Mouse (Mus musculus) R1 (cell line): ENCODE results near the gene Plac1.
A peak's percentile ranks its signal among the peaks of the same experiment; 100 is the strongest.

Experiments used
- DNase-seq: peaks from one replicate; pipeline ENCODE4 v3.0.0-alpha.2; 2018; ENCODE audit warnings: low read depth, low spot score

The Plac1 gene

DNA sequence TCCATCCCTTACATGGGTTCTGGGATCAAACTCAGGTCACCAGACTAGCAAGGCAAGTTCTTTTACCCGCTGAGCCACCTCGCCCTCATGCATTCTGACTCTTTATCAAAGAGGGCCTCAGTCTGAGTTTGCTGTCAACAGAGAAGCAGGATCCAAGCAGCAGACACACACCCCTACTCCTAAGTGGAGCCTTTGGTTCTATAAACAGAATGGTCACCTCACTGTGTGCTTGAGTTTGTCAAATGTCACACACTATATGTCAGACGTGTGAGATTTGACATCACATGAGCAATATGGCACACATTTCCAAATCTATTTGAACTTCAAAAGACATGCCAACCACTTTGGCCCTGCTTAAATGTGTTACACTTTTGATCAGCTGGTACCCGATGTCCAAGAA is 42.2 kb downstream of the Plac1 start:
- no peak for DNase-seq

DNA sequence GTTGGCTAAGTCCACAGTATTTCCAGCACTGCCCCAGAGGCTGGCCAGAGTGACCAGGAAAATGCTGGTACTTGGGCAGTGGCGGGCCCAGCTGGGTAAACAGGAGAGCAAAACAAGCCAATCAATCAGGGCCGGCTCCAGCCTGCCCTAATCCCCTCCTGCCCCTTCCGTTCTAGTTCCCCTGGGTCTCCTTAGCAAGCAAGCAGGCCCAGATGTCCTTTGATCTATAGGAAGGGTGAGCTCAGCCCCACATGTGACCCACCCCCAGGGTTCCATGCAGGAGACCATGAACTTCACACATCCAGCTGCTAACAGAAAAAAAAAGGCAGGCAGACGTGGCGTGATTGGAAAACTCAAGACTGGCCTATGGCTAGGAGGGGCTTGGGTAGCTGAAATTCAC is 43.5 kb downstream of the Plac1 start:
- DNase-seq: no peak

DNA sequence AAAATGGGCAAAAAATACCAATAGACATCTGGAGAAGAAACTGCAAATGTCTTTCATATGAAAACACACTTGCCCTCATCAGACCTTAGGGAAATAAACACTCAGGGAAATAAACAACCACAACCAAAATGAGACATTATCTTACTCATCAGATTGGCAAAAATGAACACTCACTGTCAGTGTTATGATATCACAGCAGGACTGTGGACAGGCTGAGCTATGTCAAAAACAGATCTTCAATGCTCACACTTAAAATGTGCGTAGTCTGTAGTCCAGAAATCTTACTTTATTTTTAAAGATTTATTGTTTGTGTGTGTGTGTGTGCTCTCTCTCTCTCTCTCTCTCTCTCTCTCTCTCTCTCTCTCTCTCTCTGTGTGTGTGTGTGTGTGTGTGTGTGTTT is 51.2 kb downstream of the Plac1 start:
- no peak for DNase-seq

DNA sequence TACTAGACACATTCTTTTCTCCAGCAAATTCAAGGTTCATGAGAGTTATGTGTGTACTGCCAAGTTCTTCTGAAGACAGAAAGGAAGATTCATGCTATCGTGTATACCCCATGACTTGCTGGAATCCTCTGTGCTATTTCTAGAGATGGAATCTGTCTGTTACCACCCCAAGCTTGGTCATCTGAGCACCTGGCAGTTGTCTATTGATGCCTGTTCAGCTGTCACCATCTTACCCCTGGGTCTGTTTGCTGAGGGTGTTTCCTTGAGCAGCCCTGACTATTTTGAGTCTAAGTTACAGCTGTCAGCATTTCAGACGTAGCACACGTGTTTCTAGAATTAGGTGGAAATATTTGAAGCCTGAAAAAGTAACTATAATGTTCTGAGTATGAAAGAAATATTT is 60.1 kb downstream of the Plac1 start:
- no peak for DNase-seq

GRCm38 (mm10) chrX:53176296-53176695 is 63.6 kb downstream of the Plac1 start:
- no peak for DNase-seq

- DNase-seq: no peak
Observed at GRCm38 (mm10) chrX:53168623-53169022, 71.3 kb downstream of the Plac1 start.

DNA sequence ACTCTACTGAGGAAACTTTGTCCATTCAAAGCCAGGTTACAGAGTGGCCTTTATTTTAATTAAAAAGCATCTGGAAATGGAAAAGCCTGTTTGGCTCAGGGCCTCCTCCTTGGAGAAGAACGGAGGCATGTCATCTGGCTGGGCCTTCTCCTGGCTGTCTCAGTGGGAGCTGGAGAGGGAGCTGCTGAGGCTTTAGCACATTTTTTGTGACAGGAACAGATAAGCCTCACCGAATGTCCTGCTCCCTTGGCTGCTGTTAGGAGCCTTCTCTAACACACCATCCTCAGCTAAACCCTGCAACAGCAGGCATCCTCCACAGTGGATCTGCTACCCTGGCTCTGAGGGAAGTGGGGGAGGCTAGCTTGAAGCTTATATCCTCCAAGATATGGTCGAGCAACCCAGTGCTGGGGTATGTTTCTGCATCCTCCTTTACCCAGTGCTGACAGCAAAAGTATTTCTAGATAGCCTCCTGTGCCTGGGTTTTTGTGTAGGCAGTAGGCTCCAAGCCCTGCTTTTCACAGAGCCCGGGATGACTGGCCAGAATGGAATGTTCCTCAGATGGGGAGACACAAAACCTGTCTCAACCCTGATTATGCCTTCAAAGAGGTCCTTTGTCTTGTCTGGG is 72.9 kb downstream of the Plac1 start:
- DNase-seq: no peak

DNA sequence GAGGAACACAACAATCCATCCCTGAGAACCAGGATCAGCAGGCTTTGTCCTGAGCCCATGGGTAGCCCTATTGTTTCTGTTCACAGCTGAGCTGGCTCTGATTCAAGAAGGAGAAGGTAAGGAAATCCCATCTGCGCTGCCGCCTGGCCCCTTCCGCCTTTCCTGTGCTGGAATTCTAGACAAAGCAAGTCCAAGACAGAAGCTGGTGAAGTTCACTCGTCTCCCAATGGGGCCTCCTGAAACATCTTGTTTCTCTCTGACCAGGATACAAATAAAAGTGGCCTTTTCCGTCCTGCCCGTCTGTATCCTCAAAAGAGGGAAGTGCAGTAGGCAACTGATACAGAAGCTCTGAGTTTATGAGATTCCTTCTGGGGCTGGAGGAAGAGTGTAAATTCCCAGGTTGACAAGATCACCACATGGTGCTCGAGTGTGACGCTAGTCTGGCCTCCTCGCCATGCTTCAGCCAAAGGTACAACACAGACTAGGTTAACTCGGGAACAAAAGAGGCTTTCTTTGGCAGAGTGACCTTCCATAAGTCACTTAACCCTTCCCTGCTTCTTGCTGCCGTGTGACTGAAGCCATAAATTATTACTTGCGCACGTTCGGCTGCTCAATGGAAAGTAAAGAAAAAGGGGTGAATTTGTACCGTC is 73.5 kb downstream of the Plac1 start:
- peak; percentile 2 for DNase-seq

GRCm38 (mm10) chrX:53162589-53162988 is 77.3 kb downstream of the Plac1 start:
- DNase-seq: no peak

DNA sequence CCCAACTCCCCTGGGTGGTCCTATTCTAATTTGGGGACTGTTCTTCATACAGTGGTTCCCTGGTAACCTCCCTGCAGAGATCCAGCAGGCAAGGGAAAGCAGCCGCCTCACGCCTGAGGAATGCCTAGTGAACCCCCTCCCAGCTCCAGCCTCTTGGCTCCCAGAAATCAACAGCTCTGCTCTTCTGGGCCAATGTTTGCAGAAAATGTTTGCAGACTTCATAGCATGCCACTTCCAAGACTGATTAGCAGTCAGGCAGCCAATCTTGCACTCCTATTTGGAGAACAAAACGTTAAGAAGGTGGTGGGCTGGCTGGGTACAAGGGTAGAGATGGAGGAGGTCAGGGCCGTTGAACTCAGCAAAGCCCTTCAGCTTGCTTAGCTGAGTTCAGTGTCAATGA is 78.3 kb downstream of the Plac1 start:
- no peak for DNase-seq

DNA sequence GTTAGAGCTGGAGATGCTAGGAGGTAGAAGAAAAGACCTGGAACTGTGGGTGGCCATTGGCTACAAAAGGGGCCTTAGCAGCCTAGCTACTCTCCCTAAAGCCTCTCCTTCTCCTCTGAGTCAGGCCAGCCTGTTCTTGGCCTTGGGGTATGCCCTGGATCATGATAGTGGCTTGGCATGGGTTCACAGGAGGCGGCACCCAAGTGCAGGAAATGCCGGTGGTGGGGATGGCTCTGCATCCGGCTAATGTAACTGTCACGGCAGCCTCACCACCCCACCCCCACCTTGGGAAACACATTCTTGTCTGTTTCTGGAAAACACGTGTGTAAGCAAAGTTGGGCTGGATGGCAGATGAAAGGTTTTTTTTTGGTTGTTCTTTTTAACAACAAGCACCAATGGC is 78.8 kb downstream of the Plac1 start:
- DNase-seq: no peak

DNA sequence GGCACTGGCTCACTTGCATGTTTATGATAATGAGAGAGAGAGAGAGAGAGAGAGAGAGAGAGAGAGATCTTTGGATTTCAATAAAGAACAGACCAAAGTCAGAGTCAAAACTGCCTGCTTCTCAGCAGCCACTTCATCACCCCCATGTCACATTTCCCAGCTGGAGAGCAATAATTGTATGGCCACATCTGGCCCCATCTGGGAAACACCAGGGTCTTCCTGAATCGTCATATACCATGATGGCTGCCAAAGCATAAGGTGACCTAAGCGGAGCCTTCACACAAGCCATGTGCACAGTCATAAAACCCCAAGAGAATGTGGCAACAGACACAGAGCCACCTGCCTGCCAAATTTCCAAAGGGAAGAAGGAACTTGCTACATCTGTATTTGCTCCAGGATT is 91.9 kb downstream of the Plac1 start:
- no peak for DNase-seq

- DNase-seq: no peak
Observed at GRCm38 (mm10) chrX:53146389-53146917, 93.5 kb downstream of the Plac1 start.

- no peak for DNase-seq
Observed at GRCm38 (mm10) chrX:53139641-53140040, 100.3 kb downstream of the Plac1 start.

- DNase-seq: no peak
Observed at GRCm38 (mm10) chrX:53137066-53137465, 102.8 kb downstream of the Plac1 start.

GRCm38 (mm10) chrX:53129501-53129900 is 110.4 kb downstream of the Plac1 start:
- no peak for DNase-seq

- DNase-seq: no peak
Observed at GRCm38 (mm10) chrX:53126492-53127033, 113.3 kb downstream of the Plac1 start.

GRCm38 (mm10) chrX:53125838-53126467 is 114.0 kb downstream of the Plac1 start:
- DNase-seq: no peak

GRCm38 (mm10) chrX:53123562-53123961 is 116.3 kb downstream of the Plac1 start:
- DNase-seq: no peak

DNA sequence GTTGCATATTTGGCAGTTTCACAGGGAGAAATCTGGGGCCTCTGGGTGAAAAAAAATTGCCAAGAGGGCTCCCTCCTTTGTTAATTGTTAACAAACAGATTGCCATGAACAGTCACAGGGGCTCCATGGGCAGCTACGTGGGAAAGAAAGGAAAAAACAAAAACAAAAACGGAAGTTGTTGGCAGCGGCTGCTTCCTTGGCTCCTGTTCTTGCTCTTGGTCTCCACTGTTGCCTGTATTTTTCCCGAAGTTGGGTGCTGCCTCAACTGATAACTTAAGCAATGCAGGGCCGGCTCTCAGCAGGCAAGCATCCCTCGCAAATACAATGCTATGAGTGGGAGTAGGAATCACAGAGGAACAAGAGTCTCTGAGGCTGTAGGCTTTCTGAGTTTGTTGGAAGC is 121.3 kb downstream of the Plac1 start:
- no peak for DNase-seq

- DNase-seq: no peak
Observed at GRCm38 (mm10) chrX:53118019-53118418, 121.9 kb downstream of the Plac1 start.

- no peak for DNase-seq
Observed at GRCm38 (mm10) chrX:53114994-53115393, 124.9 kb downstream of the Plac1 start.

- no peak for DNase-seq
Observed at GRCm38 (mm10) chrX:53110142-53110541, 129.8 kb downstream of the Plac1 start.
